Comparison of ENCODE assay signal across 8 mouse cellular contexts in the genomic region with DNA sequence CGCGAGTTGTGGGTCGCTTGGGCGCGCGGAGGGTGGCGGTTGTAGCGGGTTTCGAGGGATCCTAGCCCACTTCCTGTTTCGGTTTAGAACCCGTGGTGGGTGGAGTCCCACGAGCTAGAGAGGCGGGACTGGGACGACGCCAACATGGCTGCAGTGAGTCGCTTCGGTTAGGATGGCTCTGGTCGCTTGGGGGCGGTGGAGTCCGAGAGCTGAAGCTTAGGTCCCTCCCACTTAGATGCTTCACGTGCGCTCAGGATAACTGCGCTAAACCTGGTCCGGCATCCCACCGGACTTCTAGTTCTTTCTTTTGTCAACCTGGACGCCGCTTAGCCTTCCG. TPM values are rescaled to one million over a fixed set of nuclear protein-coding genes. Genes with fewer than 3 reads are reported as not detected.
DNase-seq lines count a peak whose midpoint lies in the region; ATAC-seq lines count a peak whose summit lies in the region.

A gene (minus strand): TSS at position 117 of the 337 bp plus-strand sequence.

- peak within 1 kb of the TSS; percentile 55 for H3K4me3 ChIP-seq in neural tube, embryonic 11.5 days (ENCODE audit: low read depth, low read length)
- H3K4me3 ChIP-seq in embryonic facial prominence, embryonic 11.5 days (ENCODE audit: low read depth, low read length) = peak within 1 kb of the TSS; percentile 57
- peak within 1 kb of the TSS; percentile 54 for H3K4me3 ChIP-seq in limb, embryonic 11.5 days (ENCODE audit: low read depth, low read length)
- H3K4me3 ChIP-seq in midbrain, embryonic 14.5 days (replicated peaks; ENCODE audit: low read depth, low read length) = peak within 1 kb of the TSS; percentile 52

- DNase-seq in neural tube, embryonic 11.5 days (ENCODE audit: low spot score) = peak; percentile 85
- DNase-seq in neural tube, embryonic 10.5 days (ENCODE audit: extremely low spot score, low spot score) = no peak
- DNase-seq in embryonic facial prominence, embryonic 11.5 days (ENCODE audit: low spot score) = peak; percentile 86
- peak; percentile 99 for DNase-seq in heart, adult 11 months
- peak; percentile 88 for DNase-seq in kidney, adult 18-20 months
- DNase-seq in limb, embryonic 11.5 days (ENCODE audit: low spot score) = peak; percentile 82
- peak; percentile 91 for DNase-seq in midbrain, embryonic 14.5 days
- peak; percentile 58 to 87 for DNase-seq in spleen, postnatal 10 days (ENCODE audit: low spot score in 2 of 2)

- no peaks in the 10 kb centered on the region for H3K27me3 ChIP-seq in neural tube, embryonic 11.5 days (ENCODE audit: control insufficient read depth, insufficient read depth, low read length)
- no peaks in the 10 kb centered on the region for H3K27me3 ChIP-seq in embryonic facial prominence, embryonic 11.5 days (ENCODE audit: control insufficient read depth, insufficient read depth, low read length)
- H3K27me3 ChIP-seq in limb, embryonic 11.5 days (ENCODE audit: control insufficient read depth, insufficient read depth, low read length) = no peaks in the 10 kb centered on the region
- H3K27me3 ChIP-seq in midbrain, embryonic 14.5 days (ENCODE audit: control insufficient read depth, insufficient read depth, low read length) = no peaks in the 10 kb centered on the region

- ATAC-seq in neural tube, embryonic 11.5 days (ENCODE audit: insufficient read depth, low FRiP score, low TSS enrichment) = peak; percentile 99
- peak; percentile 99 for ATAC-seq in embryonic facial prominence, embryonic 11.5 days (replicated peaks; ENCODE audit: insufficient number of reproducible peaks, low FRiP score, low TSS enrichment, low read depth)
- peak; percentile 96 for ATAC-seq in limb, embryonic 11.5 days (ENCODE audit: insufficient number of reproducible peaks, low FRiP score, low TSS enrichment, low read depth)
- ATAC-seq in midbrain, embryonic 14.5 days (ENCODE audit: low FRiP score, low TSS enrichment) = peak; percentile 97

- H3K36me3 ChIP-seq in neural tube, embryonic 11.5 days (ENCODE audit: control insufficient read depth, insufficient read depth, low read length) = no peaks in the 10 kb centered on the region
- H3K36me3 ChIP-seq in embryonic facial prominence, embryonic 11.5 days (replicated peaks; ENCODE audit: control insufficient read depth, insufficient read depth, low read depth, low read length) = no peaks in the 10 kb centered on the region
- no peaks in the 10 kb centered on the region for H3K36me3 ChIP-seq in limb, embryonic 11.5 days (ENCODE audit: control insufficient read depth, insufficient read depth, low read length)
- H3K36me3 ChIP-seq in midbrain, embryonic 14.5 days (ENCODE audit: control insufficient read depth, insufficient read depth, low read length) = no peaks in the 10 kb centered on the region

- H3K4me1 ChIP-seq in neural tube, embryonic 11.5 days (ENCODE audit: control insufficient read depth, insufficient read depth, low read length) = no peaks in the 10 kb centered on the region
- H3K4me1 ChIP-seq in embryonic facial prominence, embryonic 11.5 days (ENCODE audit: control insufficient read depth, insufficient read depth, low read length) = no peaks in the 10 kb centered on the region
- no peaks in the 10 kb centered on the region for H3K4me1 ChIP-seq in limb, embryonic 11.5 days (ENCODE audit: control insufficient read depth, insufficient read depth, low read length)
- H3K4me1 ChIP-seq in midbrain, embryonic 14.5 days (ENCODE audit: control insufficient read depth, insufficient read depth, low read length) = no peaks in the 10 kb centered on the region

- H3K4me2 ChIP-seq in neural tube, embryonic 11.5 days (ENCODE audit: low read depth) = peak within 1 kb of the TSS; percentile 60
- H3K4me2 ChIP-seq in embryonic facial prominence, embryonic 11.5 days (ENCODE audit: low read depth, low read length) = peak within 1 kb of the TSS; percentile 50
- H3K4me2 ChIP-seq in limb, embryonic 11.5 days (ENCODE audit: low read depth, severe bottlenecking) = peak within 1 kb of the TSS; percentile 42
- H3K4me2 ChIP-seq in midbrain, embryonic 14.5 days (ENCODE audit: low read length) = peak within 1 kb of the TSS; percentile 56

- H3K27ac ChIP-seq in neural tube, embryonic 11.5 days (ENCODE audit: low read depth, low read length) = no peak within 1 kb of the TSS
- no peak within 1 kb of the TSS for H3K27ac ChIP-seq in embryonic facial prominence, embryonic 11.5 days (replicated peaks; ENCODE audit: low read depth, low read length)
- no peak within 1 kb of the TSS for H3K27ac ChIP-seq in limb, embryonic 11.5 days (replicated peaks; ENCODE audit: low read depth, low read length)
- H3K27ac ChIP-seq in midbrain, embryonic 14.5 days (replicated peaks; ENCODE audit: low read depth, low read length) = 0 out of 2 replicates have a peak within 1 kb of the TSS, but pooled peaks have one; percentile 26

- H3K9ac ChIP-seq in neural tube, embryonic 11.5 days (ENCODE audit: low read length) = peak within 1 kb of the TSS; percentile 57
- peak within 1 kb of the TSS; percentile 68 for H3K9ac ChIP-seq in embryonic facial prominence, embryonic 11.5 days (replicated peaks; ENCODE audit: low read length)
- H3K9ac ChIP-seq in limb, embryonic 11.5 days (ENCODE audit: low read length) = peak within 1 kb of the TSS; percentile 63
- peak within 1 kb of the TSS; percentile 72 for H3K9ac ChIP-seq in midbrain, embryonic 14.5 days (replicated peaks; ENCODE audit: low read length)

- WGBS in neural tube, embryonic 11.5 days = 18% methylated on average over 26 of the region's 28 CpGs
- 15% methylated on average over 20 of the region's 28 CpGs for WGBS in embryonic facial prominence, embryonic 11.5 days
- 15% methylated on average over 28 of the region's 28 CpGs for WGBS in limb, embryonic 11.5 days
- 16% methylated on average over 28 of the region's 28 CpGs for WGBS in midbrain, embryonic 14.5 days

- H3K9me3 ChIP-seq in neural tube, embryonic 11.5 days (ENCODE audit: control insufficient read depth, low read length) = no peaks in the 10 kb centered on the region
- no peaks in the 10 kb centered on the region for H3K9me3 ChIP-seq in embryonic facial prominence, embryonic 11.5 days (replicated peaks; ENCODE audit: control insufficient read depth, low read length)
- H3K9me3 ChIP-seq in limb, embryonic 11.5 days (ENCODE audit: control insufficient read depth, low read length) = no peaks in the 10 kb centered on the region
- H3K9me3 ChIP-seq in midbrain, embryonic 14.5 days (ENCODE audit: control insufficient read depth, low read length) = no peaks in the 10 kb centered on the region

RNA-seq across cellular contexts. Expression of the gene that starts here (rescaled TPM):
- 9.8 and 12.2 TPM in 2 replicates for polyA plus RNA-seq in neural tube, embryonic 11.5 days (2014; fragmentation: Nextera tagmentation; extraction: Ambion mirVana)
- polyA plus RNA-seq in embryonic facial prominence, embryonic 11.5 days (2014; fragmentation: Nextera tagmentation; extraction: Ambion mirVana) = 10.0 and 10.5 TPM in 2 replicates
- polyA plus RNA-seq in limb, embryonic 11.5 days (2014; fragmentation: Nextera tagmentation; extraction: Ambion mirVana) = 7.4 and 8.7 TPM in 2 replicates
- 17.9 and 21.4 TPM in 2 replicates for polyA plus RNA-seq in midbrain, embryonic 14.5 days (2014; fragmentation: Nextera tagmentation; extraction: Ambion mirVana)
